Mouse (Mus musculus) C2C12 (cell line): ENCODE data around the gene Cpm. TPM values are rescaled to one million over a fixed set of nuclear protein-coding genes. Genes with fewer than 3 reads are reported as not detected.

ENCODE experiments used
- H3K27me3 ChIP-seq: one replicate; pipeline ENCODE4 v1.6.1; 2011; ENCODE audit not compliant: control insufficient read depth, insufficient read depth, insufficient read length
- H3K36me3 ChIP-seq: one replicate; pipeline ENCODE4 v1.6.1; 2011; ENCODE audit not compliant: control insufficient read depth, insufficient read depth
- H3K4me3 ChIP-seq: one replicate; pipeline ENCODE4 v1.5.1; 2011; ENCODE audit warnings: mild to moderate bottlenecking, control low read depth; ENCODE audit not compliant: poor library complexity, insufficient read depth, severe bottlenecking
- H3K79me2 ChIP-seq: one replicate; pipeline ENCODE4 v1.6.1; 2011; ENCODE audit not compliant: control insufficient read depth, insufficient read depth
- H3K79me3 ChIP-seq: one replicate; pipeline ENCODE4 v1.6.1; 2011; ENCODE audit warnings: low read depth, control low read depth
- H3ac ChIP-seq: one replicate; pipeline ENCODE3; 2011; ENCODE audit warnings: low read depth; ENCODE audit not compliant: control insufficient read depth, insufficient read length
- CEBPB ChIP-seq: IDR thresholded peaks from one replicate; pipeline ENCODE4 v1.6.1; 2011; ENCODE audit warnings: low read depth, mild to moderate bottlenecking, control low read depth, moderate library complexity
- CTCF ChIP-seq: IDR thresholded peaks from one replicate; pipeline ENCODE4 v1.5.1; 2011; ENCODE audit not compliant: control insufficient read depth, insufficient read depth, insufficient read length
- FOSL1 ChIP-seq: IDR thresholded peaks from one replicate; pipeline ENCODE4 v1.8.0; 2011; ENCODE audit warnings: mild to moderate bottlenecking, low read length; ENCODE audit not compliant: poor library complexity, insufficient read depth, severe bottlenecking
- MAX ChIP-seq: IDR thresholded peaks from one replicate; pipeline ENCODE4 v1.6.1; 2011; ENCODE audit warnings: mild to moderate bottlenecking, control low read depth
- MYOD1 ChIP-seq: IDR thresholded peaks from one replicate; pipeline ENCODE4 v1.6.1; 2011; ENCODE audit warnings: low read depth; ENCODE audit not compliant: control insufficient read depth, insufficient read length
- MYOG ChIP-seq: IDR thresholded peaks from one replicate; pipeline ENCODE4 v1.6.1; 2011; ENCODE audit not compliant: control insufficient read depth, insufficient read length; ENCODE audit errors: extremely low read depth
- USF1 ChIP-seq: IDR thresholded peaks from one replicate; pipeline ENCODE4 v1.6.1; 2011; ENCODE audit warnings: low read depth, mild to moderate bottlenecking, control low read depth, moderate library complexity
- polyA plus RNA-seq: library from polyadenylated mRNA; unstranded; fragments of >200 nt; fragmentation: generic; extraction: Trizol; gene quantifications from one replicate; pipeline ENCODE4 v1.2.1, GENCODE M21; 2012; ENCODE audit warnings: missing spikeins

Cpm gene
- polyA plus RNA-seq, 1 experiment = 0.06 TPM

GRCm38 (mm10) chr10:117592306-117593040 is 36.8 kb upstream of the Cpm start:
- Histone ChIP-seq H3K79me3 (no peaks in the 10 kb centered on the region), H3K4me3 (no peak overlapping the region), H3K36me3 (no peaks in the 10 kb centered on the region), H3K27me3 (peaks cover 14% of the 10 kb centered on the region), H3ac (no peak overlapping the region), H3K79me2 (no peaks in the 10 kb centered on the region)
- no peak for TF ChIP-seq CTCF
- no peak for TF ChIP-seq MAX
- no peak for TF ChIP-seq USF1
- TF ChIP-seq FOSL1 = no peak
- no peak for TF ChIP-seq MYOG
- no peak for TF ChIP-seq CEBPB

- Histone ChIP-seq H3K79me3 (no peaks in the 10 kb centered on the region), H3ac (no peak overlapping the region), H3K36me3 (no peaks in the 10 kb centered on the region), H3K4me3 (no peak overlapping the region), H3K79me2 (no peaks in the 10 kb centered on the region), H3K27me3 (peaks cover 14% of the 10 kb centered on the region)
- no peak for TF ChIP-seq CTCF
- TF ChIP-seq FOSL1 = no peak
- no peak for TF ChIP-seq MYOD1
- no peak for TF ChIP-seq CEBPB
- no peak for TF ChIP-seq USF1
- TF ChIP-seq MAX = no peak
- TF ChIP-seq MYOG = no peak
Measured at GRCm38 (mm10) chr10:117593041-117593570, 36.2 kb upstream of the Cpm start.

GRCm38 (mm10) chr10:117593857-117594256 is 35.4 kb upstream of the Cpm start:
- Histone ChIP-seq H3K79me3 (no peaks in the 10 kb centered on the region), H3K36me3 (no peaks in the 10 kb centered on the region), H3K4me3 (no peak overlapping the region), H3ac (no peak overlapping the region), H3K27me3 (peaks cover 14% of the 10 kb centered on the region), H3K79me2 (no peaks in the 10 kb centered on the region)
- TF ChIP-seq MYOG (no peak), MAX (no peak), CEBPB (no peak), MYOD1 (no peak), FOSL1 (no peak), USF1 (no peak), CTCF (no peak)

- no peak for TF ChIP-seq MAX
- no peaks in the 10 kb centered on the region for H3K36me3 ChIP-seq
- no peak overlapping the region for H3K4me3 ChIP-seq
- no peaks in the 10 kb centered on the region for H3K79me2 ChIP-seq
- peaks cover 14% of the 10 kb centered on the region for H3K27me3 ChIP-seq
- H3K79me3 ChIP-seq = no peaks in the 10 kb centered on the region
- no peak overlapping the region for H3ac ChIP-seq
Measured at GRCm38 (mm10) chr10:117594291-117594850, 34.9 kb upstream of the Cpm start.

- H3K4me3 ChIP-seq = no peak overlapping the region
- no peaks in the 10 kb centered on the region for H3K79me2 ChIP-seq
- no peaks in the 10 kb centered on the region for H3K79me3 ChIP-seq
- no peak for TF ChIP-seq MYOG
- no peak for TF ChIP-seq FOSL1
- TF ChIP-seq MYOD1 = no peak
- no peak for TF ChIP-seq MAX
- no peak for TF ChIP-seq CEBPB
- no peak for TF ChIP-seq CTCF
- TF ChIP-seq USF1 = no peak
- H3K36me3 ChIP-seq = no peaks in the 10 kb centered on the region
- H3ac ChIP-seq = no peak overlapping the region
- peaks cover 14% of the 10 kb centered on the region for H3K27me3 ChIP-seq
Measured at GRCm38 (mm10) chr10:117594913-117595312, 34.4 kb upstream of the Cpm start.
